Mouse (Mus musculus) adrenal gland, postnatal 25 days (tissue): Measurements from ENCODE around the gene Gm7347. TPM values are rescaled to one million over a fixed set of nuclear protein-coding genes. Genes with fewer than 3 reads are reported as not detected.
A peak's percentile ranks its signal among the peaks of the same experiment; 100 is the strongest.
"Not testable (repeated sequence)": the region's sequence is repeated elsewhere in the genome, so short reads cannot be mapped to it uniquely, and the experiment has no call there.

Experiments used
- DNase-seq: peaks from one replicate; pipeline ENCODE4 v3.0.0; 2021; ENCODE audit warnings: mixed read lengths
- long read RNA-seq: library from polyadenylated mRNA; stranded (forward); transcript quantifications from one replicate; pipeline ENCODE4 v2.0.0, GENCODE M21; 2021
- total RNA-seq: library from RNA; stranded (reverse); gene quantifications from 2 replicates; pipeline ENCODE4 v1.2.3, GENCODE M21; 2021

The Gm7347 gene
- not detected in 2 replicates for total RNA-seq
- long read RNA-seq = 0 reads

- DNase-seq = not testable (repeated sequence)
These were observed at the start of gene Gm7347 for GRCm38 (mm10) chr5:26058481-26058880. Gene Gm7347, minus strand, starts transcription at chr5:26058581.

GRCm38 (mm10) chr5:26105262-26105661 is 46.9 kb upstream of the Gm7347 start, which contains the start of gene 5031410I06Rik:
Gene 5031410I06Rik, minus strand, starts transcription at chr5:26105362.
- DNase-seq = not testable (repeated sequence)

GRCm38 (mm10) chr5:26089191-26089590 is 30.8 kb upstream of the Gm7347 start, which contains the start of gene Gm10471:
Gene Gm10471, minus strand, starts transcription at chr5:26089291.
- DNase-seq = not testable (repeated sequence)

GRCm38 (mm10) chr5:26079023-26079422 is 20.6 kb upstream of the Gm7347 start:
- DNase-seq = not testable (repeated sequence)

GRCm38 (mm10) chr5:26070716-26071115 is 12.3 kb upstream of the Gm7347 start:
- no peak for DNase-seq

GRCm38 (mm10) chr5:26039458-26039857 is 18.9 kb downstream of the Gm7347 start, which contains the start of gene Speer4a:
Gene Speer4a, minus strand, starts transcription at chr5:26039558.
- not testable (repeated sequence) for DNase-seq

- not testable (repeated sequence) for DNase-seq
These were observed 35.6 kb downstream of the Gm7347 start, which contains the start of gene Gm5862 for GRCm38 (mm10) chr5:26022816-26023215. Gene Gm5862, minus strand, starts transcription at chr5:26022916.

GRCm38 (mm10) chr5:26007697-26008096 is 50.7 kb downstream of the Gm7347 start:
- DNase-seq = not testable (repeated sequence)

- peak; percentile 32 for DNase-seq
These were observed 51.3 kb downstream of the Gm7347 start for GRCm38 (mm10) chr5:26006937-26007695.

GRCm38 (mm10) chr5:26004698-26005097 is 53.7 kb downstream of the Gm7347 start, which contains the start of gene Gm1979:
Gene Gm1979, minus strand, starts transcription at chr5:26004798.
- DNase-seq = not testable (repeated sequence)

Other genes starting within 250 kb of the Gm7347 start
- not detected in 2 replicates for gene Gm21663, start 116.2 kb downstream of the Gm7347 start, total RNA-seq
- gene Gm21671, start 104.2 kb downstream of the Gm7347 start, total RNA-seq = not detected in 2 replicates
- not detected in 2 replicates for gene Gm21680, start 85.9 kb downstream of the Gm7347 start, total RNA-seq
- not detected in 2 replicates for gene Gm21698, start 69.9 kb downstream of the Gm7347 start, total RNA-seq
- not detected in 2 replicates for gene Gm1979, start 53.8 kb downstream of the Gm7347 start, total RNA-seq
- gene Gm5862, start 35.7 kb downstream of the Gm7347 start, total RNA-seq = not detected in 2 replicates
- 0.12 TPM in 1 of 2 replicates, not detected in the other for gene Speer4a, start 19.0 kb downstream of the Gm7347 start, total RNA-seq
- gene Gm10471, start 30.7 kb upstream of the Gm7347 start, total RNA-seq = not detected in 2 replicates
- gene 5031410I06Rik, start 46.8 kb upstream of the Gm7347 start, total RNA-seq = not detected in 2 replicates
- not detected in 2 replicates for gene Gm10220, start 62.8 kb upstream of the Gm7347 start, total RNA-seq
- 0.38 and 0.64 TPM in 2 replicates for gene Gm7361, start 199.1 kb upstream of the Gm7347 start, total RNA-seq